Mouse (Mus musculus) limb, embryonic 10.5 days (tissue): ENCODE results near the gene Fgfr2. TPM values are rescaled to one million over a fixed set of nuclear protein-coding genes. Genes with fewer than 3 reads are reported as not detected.

ENCODE experiments used
- DNase-seq: peaks from one replicate; pipeline ENCODE4 v3.0.0-alpha.2; 2017; ENCODE audit warnings: low spot score
- H3K27ac ChIP-seq: fragments of 300-500 bp; sonication (generic); 2 replicates; pipeline ENCODE4 v1.5.1; 2016; ENCODE audit warnings: mild to moderate bottlenecking
- H3K27me3 ChIP-seq: fragments of 300-500 bp; sonication (generic); 2 replicates; pipeline ENCODE4 v1.6.1; 2016; ENCODE audit warnings: low read depth, mild to moderate bottlenecking; ENCODE audit not compliant: poor library complexity, severe bottlenecking
- H3K36me3 ChIP-seq: fragments of 300-500 bp; sonication (generic); 2 replicates; pipeline ENCODE4 v1.6.1; 2016; ENCODE audit warnings: mild to moderate bottlenecking, moderate library complexity
- H3K4me1 ChIP-seq: fragments of 300-500 bp; sonication (generic); 2 replicates; pipeline ENCODE4 v1.6.1; 2016
- H3K4me3 ChIP-seq: fragments of 300-500 bp; sonication (generic); 2 replicates; pipeline ENCODE4 v1.5.1; 2016; ENCODE audit warnings: mild to moderate bottlenecking, moderate library complexity
- H3K9me3 ChIP-seq: fragments of 300-500 bp; sonication (generic); replicated peaks from 2 replicates; pipeline ENCODE4 v1.6.1; 2016; ENCODE audit warnings: mild to moderate bottlenecking
- WGBS: fragments of 180-500 bp; shearing (Covaris S2); methylation state at CpG from one replicate; pipeline ENCODE4 v1.1.7; 2016; 5-methylcytosine and 5-hydroxymethylcytosine counted together
- microRNA-seq: library from miRNA; unstranded; fragments of <30 nt; microRNA quantifications from one replicate; pipeline ENCODE4, GENCODE M21; 2017
- polyA plus RNA-seq: library from polyadenylated mRNA; unstranded; fragments of >200 nt; fragmentation: Nextera tagmentation; extraction: Ambion mirVana; gene quantifications from 2 replicates; pipeline ENCODE4 v1.2.1, GENCODE M21; 2016

Fgfr2 gene
- polyA plus RNA-seq, 1 experiment from 2014 or later, result 64.4 TPM

DNA sequence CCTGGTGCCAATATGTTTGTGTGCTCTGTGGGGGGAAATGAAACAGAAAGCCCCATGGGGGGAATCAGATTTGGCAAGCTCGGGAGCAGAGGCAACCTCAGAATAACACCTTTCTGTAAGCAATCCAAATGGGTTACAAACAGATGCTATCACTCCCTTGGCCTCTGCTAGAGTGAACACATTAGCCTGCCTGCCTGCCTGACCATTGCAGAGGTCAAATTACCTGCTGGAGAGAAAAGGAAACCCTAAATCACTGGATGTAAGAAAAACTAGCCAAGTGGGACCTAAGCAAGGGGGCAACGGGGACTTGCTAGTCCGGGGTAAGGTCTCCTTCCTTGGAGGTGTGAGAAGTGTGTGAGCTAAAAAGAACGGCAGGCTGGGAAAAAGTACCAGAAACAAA lies 3004.4 kb downstream of the Fgfr2 start:
- no peaks in the 10 kb centered on the region for H3K36me3 ChIP-seq
- no peak for DNase-seq
- peaks cover 37% of the 10 kb centered on the region for H3K4me1 ChIP-seq
- H3K4me3 ChIP-seq, result 0 out of 2 replicates have a peak overlapping the region, but pooled peaks have one; percentile 1
- H3K9me3 ChIP-seq, result no peaks in the 10 kb centered on the region
- WGBS, result 6% methylated on average over 4 of the region's 4 CpGs
- H3K27ac ChIP-seq, result peak overlapping the region; percentile 74
- H3K27me3 ChIP-seq, result no peaks in the 10 kb centered on the region

- Histone ChIP-seq H3K27me3 (no peaks in the 10 kb centered on the region), H3K36me3 (no peaks in the 10 kb centered on the region), H3K4me1 (peaks cover 35% of the 10 kb centered on the region), H3K9me3 (no peaks in the 10 kb centered on the region), H3K27ac (no peak overlapping the region), H3K4me3 (no peak overlapping the region)
- no peak for DNase-seq
- WGBS, result 28% methylated on average over 4 of the region's 4 CpGs
Measured at GRCm38 (mm10) chr7:130117466-130118123, 3005.6 kb downstream of the Fgfr2 start.

GRCm38 (mm10) chr7:130114436-130114835 lies 3008.7 kb downstream of the Fgfr2 start:
- Histone ChIP-seq H3K27me3 (no peaks in the 10 kb centered on the region), H3K9me3 (no peaks in the 10 kb centered on the region), H3K27ac (no peak overlapping the region), H3K4me3 (no peak overlapping the region), H3K4me1 (peaks cover 19% of the 10 kb centered on the region), H3K36me3 (no peaks in the 10 kb centered on the region)
- WGBS, result 85% methylated on average over 4 of the region's 4 CpGs
- no peak for DNase-seq

Small RNA genes lying within 50 kb of the gene (microRNA-seq; reads per million reads assigned to microRNA genes)
- gene Mir7061, result not detected

Other genes starting within 250 kb of the Fgfr2 start
- gene Zranb1, start 192.2 kb downstream of the Fgfr2 start, polyA plus RNA-seq, result 11.0 and 11.8 TPM in 2 replicates
- gene Ctbp2, start 1.0 kb upstream of the Fgfr2 start, polyA plus RNA-seq, result 145 TPM in 2 replicates